Mouse (Mus musculus) T-cell, adult 2 months (primary cell): Measurements from ENCODE around the gene Prkcb.
A peak's percentile ranks its signal among the peaks of the same experiment; 100 is the strongest.

ENCODE experiments used
- DNase-seq: peaks from one replicate; pipeline ENCODE4 v3.0.0; 2022; ENCODE audit warnings: low spot score

Prkcb gene

GRCm38 (mm10) chr7:122465823-122466549 lies 177.4 kb downstream of the Prkcb start:
- DNase-seq = no peak

- no peak for DNase-seq
Observed at GRCm38 (mm10) chr7:122466722-122467121, 178.2 kb downstream of the Prkcb start.

GRCm38 (mm10) chr7:122467831-122468230 lies 179.3 kb downstream of the Prkcb start:
- DNase-seq = no peak

- peak; percentile 49 for DNase-seq
Observed at GRCm38 (mm10) chr7:122470370-122471280, 182.1 kb downstream of the Prkcb start.

GRCm38 (mm10) chr7:122472223-122472622 lies 183.7 kb downstream of the Prkcb start:
- DNase-seq = no peak

- no peak for DNase-seq
Observed at GRCm38 (mm10) chr7:122475038-122475437, 186.5 kb downstream of the Prkcb start.

GRCm38 (mm10) chr7:122476697-122477096 lies 188.1 kb downstream of the Prkcb start:
- no peak for DNase-seq

GRCm38 (mm10) chr7:122477118-122477517 lies 188.6 kb downstream of the Prkcb start:
- no peak for DNase-seq

GRCm38 (mm10) chr7:122477566-122478564 lies 189.3 kb downstream of the Prkcb start:
- no peak for DNase-seq

GRCm38 (mm10) chr7:122483949-122484348 lies 195.4 kb downstream of the Prkcb start:
- DNase-seq = no peak

GRCm38 (mm10) chr7:122487929-122488571 lies 199.5 kb downstream of the Prkcb start:
- no peak for DNase-seq

GRCm38 (mm10) chr7:122492041-122492440 lies 203.5 kb downstream of the Prkcb start:
- no peak for DNase-seq

- DNase-seq = no peak
Observed at GRCm38 (mm10) chr7:122492936-122493335, 204.4 kb downstream of the Prkcb start.

GRCm38 (mm10) chr7:122494088-122494487 lies 205.5 kb downstream of the Prkcb start:
- no peak for DNase-seq

GRCm38 (mm10) chr7:122497516-122497915 lies 209.0 kb downstream of the Prkcb start:
- no peak for DNase-seq

- no peak for DNase-seq
Observed at GRCm38 (mm10) chr7:122498461-122498860, 209.9 kb downstream of the Prkcb start.

GRCm38 (mm10) chr7:122499743-122500597 lies 211.4 kb downstream of the Prkcb start:
- DNase-seq = no peak

GRCm38 (mm10) chr7:122506467-122506866 lies 217.9 kb downstream of the Prkcb start:
- no peak for DNase-seq

GRCm38 (mm10) chr7:122509903-122510302 lies 221.4 kb downstream of the Prkcb start:
- DNase-seq = no peak

- DNase-seq = no peak
Observed at GRCm38 (mm10) chr7:122512430-122512966, 223.9 kb downstream of the Prkcb start.
